Mouse (Mus musculus): ENCODE data around the gene Cd27. TPM values are rescaled to one million over a fixed set of nuclear protein-coding genes. Genes with fewer than 3 reads are reported as not detected.
"Not testable (repeated sequence)": the region's sequence is repeated elsewhere in the genome, so short reads cannot be mapped to it uniquely, and the experiment has no call there.

Cd27 gene
- polyA plus RNA-seq, 1 experiment from 2014 or later: 2.5 TPM

DNA sequence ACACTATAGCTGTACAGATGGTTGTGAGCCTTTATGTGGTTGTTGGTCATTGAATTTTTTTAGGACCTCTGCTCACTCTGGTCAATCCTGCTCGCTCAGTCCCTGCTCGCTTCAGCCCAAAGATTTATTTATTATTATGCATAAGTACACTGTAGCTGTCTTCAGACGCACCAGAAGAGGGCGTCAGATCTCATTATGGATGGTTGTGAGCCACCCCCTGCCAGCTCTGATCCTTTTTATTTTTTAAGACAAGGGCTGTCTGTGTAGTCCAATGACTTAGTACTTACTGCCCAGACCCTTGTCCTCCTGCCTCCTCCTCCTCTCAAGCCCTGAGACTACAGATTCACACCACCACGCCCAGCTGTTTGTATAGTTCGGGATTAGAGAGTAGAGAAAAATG is 29.8 kb upstream of the Cd27 start:
- H3K36me3 ChIP-seq; H3K4me1 ChIP-seq; ATAC-seq (ENCODE audit: insufficient read depth, low FRiP score, low read depth); H3K4me3 ChIP-seq (replicated peaks); H3K27ac ChIP-seq; H3K27me3 ChIP-seq (replicated peaks); H3K9me3 ChIP-seq; H3K4me2 ChIP-seq; H3K9ac ChIP-seq: not testable (repeated sequence)
- 59% methylated on average over 6 of the region's 6 CpGs for WGBS

- H3K9me3 ChIP-seq: no peaks in the 10 kb centered on the region
- H3K9ac ChIP-seq: no peak overlapping the region
- no peaks in the 10 kb centered on the region for H3K36me3 ChIP-seq
- no peak for ATAC-seq (ENCODE audit: insufficient read depth, low FRiP score, low read depth)
- no peaks in the 10 kb centered on the region for H3K4me1 ChIP-seq
- H3K4me2 ChIP-seq: no peak overlapping the region
- 71% methylated on average over 13 of the region's 13 CpGs for whole genome bisulfite sequencing
- H3K27ac ChIP-seq: no peak overlapping the region
- H3K4me3 ChIP-seq (replicated peaks): no peak overlapping the region
- no peaks in the 10 kb centered on the region for H3K27me3 ChIP-seq (replicated peaks)
Observed at GRCm38 (mm10) chr6:125266091-125266490, 29.3 kb upstream of the Cd27 start.

DNA sequence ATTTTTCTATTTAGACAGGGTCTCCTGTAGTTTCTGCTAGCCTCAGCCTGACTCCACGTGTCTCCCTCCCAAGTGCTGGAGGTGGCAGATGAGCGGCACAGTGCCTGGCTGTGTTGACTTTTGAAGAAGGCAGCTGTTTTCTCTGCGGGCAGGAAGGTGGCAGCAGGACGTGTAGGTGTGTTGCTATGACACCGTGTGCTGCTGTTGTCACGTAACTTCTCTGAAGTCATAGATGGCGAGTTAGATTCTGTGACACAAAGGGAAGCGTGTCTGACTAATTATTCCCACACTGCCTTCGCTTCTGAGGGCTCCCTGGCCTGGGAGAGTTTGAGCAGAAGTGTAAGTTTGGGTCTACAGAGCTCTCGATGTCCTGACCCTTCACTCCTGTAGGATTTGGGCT is 28.4 kb upstream of the Cd27 start:
- H3K27ac ChIP-seq: no peak overlapping the region
- H3K9me3 ChIP-seq: no peaks in the 10 kb centered on the region
- H3K27me3 ChIP-seq (replicated peaks): no peaks in the 10 kb centered on the region
- no peaks in the 10 kb centered on the region for H3K36me3 ChIP-seq
- no peaks in the 10 kb centered on the region for H3K4me1 ChIP-seq
- H3K4me3 ChIP-seq (replicated peaks): no peak overlapping the region
- no peak overlapping the region for H3K9ac ChIP-seq
- no peak for ATAC-seq (ENCODE audit: insufficient read depth, low FRiP score, low read depth)
- no peak overlapping the region for H3K4me2 ChIP-seq
- 44% methylated on average over 10 of the region's 10 CpGs for WGBS

DNA sequence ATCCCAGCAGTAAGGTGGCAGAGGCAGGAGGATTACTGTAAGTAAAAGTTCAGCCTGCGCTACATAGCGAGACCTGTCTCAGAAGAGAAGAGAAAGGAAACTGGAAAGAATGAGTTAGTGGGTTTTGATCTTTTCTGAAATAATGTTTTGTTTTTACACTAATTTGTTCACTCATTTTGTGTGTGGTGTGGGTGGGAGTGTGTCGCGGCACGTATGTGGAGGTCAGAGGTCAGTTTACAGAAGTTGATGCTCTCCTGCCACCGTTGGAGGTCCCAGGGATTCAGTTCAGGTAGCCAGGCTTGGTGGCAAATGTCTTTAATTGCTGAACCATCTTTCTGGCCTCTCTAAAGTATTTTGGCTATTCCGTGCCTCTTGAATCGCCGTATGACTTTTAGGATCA is 27.4 kb upstream of the Cd27 start:
- H3K27me3 ChIP-seq (replicated peaks): no peaks in the 10 kb centered on the region
- no peak overlapping the region for H3K9ac ChIP-seq
- H3K4me1 ChIP-seq: no peaks in the 10 kb centered on the region
- 73% methylated on average over 9 of the region's 9 CpGs for WGBS
- H3K36me3 ChIP-seq: no peaks in the 10 kb centered on the region
- H3K4me3 ChIP-seq (replicated peaks): no peak overlapping the region
- no peak overlapping the region for H3K4me2 ChIP-seq
- H3K27ac ChIP-seq: no peak overlapping the region
- no peak for ATAC-seq (ENCODE audit: insufficient read depth, low FRiP score, low read depth)
- no peaks in the 10 kb centered on the region for H3K9me3 ChIP-seq

- Histone ChIP-seq H3K36me3 (no peaks in the 10 kb centered on the region), H3K27me3 (replicated peaks) (no peaks in the 10 kb centered on the region), H3K27ac (no peak overlapping the region), H3K4me2 (no peak overlapping the region), H3K4me3 (replicated peaks) (no peak overlapping the region), H3K9ac (no peak overlapping the region), H3K4me1 (no peaks in the 10 kb centered on the region), H3K9me3 (no peaks in the 10 kb centered on the region)
- WGBS: 63% methylated on average over 10 of the region's 10 CpGs
- ATAC-seq (ENCODE audit: insufficient read depth, low FRiP score, low read depth): no peak
Observed at GRCm38 (mm10) chr6:125260006-125260555, 23.3 kb upstream of the Cd27 start.

DNA sequence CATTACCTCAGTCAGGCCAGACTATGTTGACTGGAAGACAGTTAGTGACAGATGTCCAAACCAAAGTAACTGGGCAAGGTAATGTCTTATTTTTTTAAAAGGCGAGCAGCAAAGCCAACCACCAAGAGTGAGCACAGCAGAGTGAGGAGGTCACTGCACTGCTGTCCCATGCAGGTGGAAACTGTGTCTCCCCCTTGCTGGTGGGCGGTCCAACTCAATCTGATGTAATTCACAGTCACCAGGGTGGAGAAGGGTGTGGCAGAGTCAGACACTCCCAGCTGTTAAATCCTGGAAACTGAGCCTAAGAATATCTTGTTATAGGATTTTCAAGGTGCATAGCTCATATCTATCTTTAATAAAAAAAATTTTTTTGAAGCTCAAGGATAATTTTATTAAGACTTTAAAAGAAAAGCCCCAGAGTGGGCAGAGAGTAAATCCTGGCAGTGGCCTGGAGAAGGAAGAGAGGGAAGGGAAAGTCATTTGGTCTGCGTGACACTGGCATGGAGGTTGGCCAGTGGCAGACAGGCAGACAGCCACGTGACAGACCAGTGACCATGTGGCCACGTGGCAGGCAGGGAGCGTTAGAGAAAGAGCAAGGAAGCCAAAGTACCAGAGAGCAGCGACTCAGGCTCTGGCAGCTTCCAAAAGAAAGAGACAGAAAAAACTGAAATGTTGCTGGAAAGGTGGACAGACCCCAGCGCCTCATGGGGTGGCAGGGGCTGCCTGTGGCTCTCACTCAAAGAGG is 19.6 kb upstream of the Cd27 start:
- Histone ChIP-seq H3K4me3 (replicated peaks) (no peak overlapping the region), H3K27ac (no peak overlapping the region), H3K9me3 (no peaks in the 10 kb centered on the region), H3K36me3 (no peaks in the 10 kb centered on the region), H3K4me1 (no peaks in the 10 kb centered on the region), H3K27me3 (replicated peaks) (no peaks in the 10 kb centered on the region), H3K4me2 (no peak overlapping the region), H3K9ac (no peak overlapping the region)
- ATAC-seq (ENCODE audit: insufficient read depth, low FRiP score, low read depth): no peak
- 75% methylated on average over 8 of the region's 8 CpGs for WGBS

- Histone ChIP-seq H3K9ac (no peak overlapping the region), H3K36me3 (no peaks in the 10 kb centered on the region), H3K27me3 (replicated peaks) (no peaks in the 10 kb centered on the region), H3K4me2 (no peak overlapping the region), H3K9me3 (no peaks in the 10 kb centered on the region), H3K4me1 (no peaks in the 10 kb centered on the region), H3K4me3 (replicated peaks) (no peak overlapping the region), H3K27ac (no peak overlapping the region)
- ATAC-seq (ENCODE audit: insufficient read depth, low FRiP score, low read depth): no peak
- 78% methylated on average over 7 of the region's 7 CpGs for WGBS
Observed at GRCm38 (mm10) chr6:125255516-125256044, 18.8 kb upstream of the Cd27 start.

GRCm38 (mm10) chr6:125253863-125254715 is 17.3 kb upstream of the Cd27 start:
- 73% methylated on average over 14 of the region's 14 CpGs for WGBS
- H3K36me3 ChIP-seq: no peaks in the 10 kb centered on the region
- no peak for ATAC-seq (ENCODE audit: insufficient read depth, low FRiP score, low read depth)

GRCm38 (mm10) chr6:125252711-125253110 is 15.9 kb upstream of the Cd27 start:
- Histone ChIP-seq H3K4me1 (no peaks in the 10 kb centered on the region), H3K4me3 (replicated peaks) (no peak overlapping the region), H3K27me3 (replicated peaks) (no peaks in the 10 kb centered on the region), H3K36me3 (no peaks in the 10 kb centered on the region), H3K9ac (no peak overlapping the region), H3K4me2 (no peak overlapping the region), H3K27ac (no peak overlapping the region), H3K9me3 (no peaks in the 10 kb centered on the region)
- WGBS: 82% methylated on average over 8 of the region's 8 CpGs
- no peak for ATAC-seq (ENCODE audit: insufficient read depth, low FRiP score, low read depth)

More at GRCm38 (mm10) chr6:125253863-125254715, 17.3 kb upstream of the Cd27 start:
- no peaks in the 10 kb centered on the region for H3K9me3 ChIP-seq
- no peak overlapping the region for H3K9ac ChIP-seq
- no peak overlapping the region for H3K4me2 ChIP-seq
- H3K27ac ChIP-seq: no peak overlapping the region
- no peak overlapping the region for H3K4me3 ChIP-seq (replicated peaks)
- H3K4me1 ChIP-seq: no peaks in the 10 kb centered on the region
- no peaks in the 10 kb centered on the region for H3K27me3 ChIP-seq (replicated peaks)

- no peak for ATAC-seq (ENCODE audit: insufficient read depth, low FRiP score, low read depth)
- Histone ChIP-seq H3K4me2 (no peak overlapping the region), H3K4me3 (replicated peaks) (no peak overlapping the region), H3K36me3 (no peaks in the 10 kb centered on the region), H3K4me1 (no peaks in the 10 kb centered on the region), H3K27ac (no peak overlapping the region), H3K9me3 (no peaks in the 10 kb centered on the region), H3K27me3 (replicated peaks) (no peaks in the 10 kb centered on the region), H3K9ac (no peak overlapping the region)
- WGBS: 77% methylated on average over 3 of the region's 3 CpGs
Observed at GRCm38 (mm10) chr6:125252285-125252684, 15.5 kb upstream of the Cd27 start.

GRCm38 (mm10) chr6:125244551-125244950 is 7.7 kb upstream of the Cd27 start:
- H3K4me1 ChIP-seq: no peaks in the 10 kb centered on the region
- no peak overlapping the region for H3K4me3 ChIP-seq (replicated peaks)
- no peak for ATAC-seq (ENCODE audit: insufficient read depth, low FRiP score, low read depth)
- no peak overlapping the region for H3K9ac ChIP-seq
- H3K27me3 ChIP-seq (replicated peaks): no peaks in the 10 kb centered on the region
- H3K9me3 ChIP-seq: no peaks in the 10 kb centered on the region
- H3K36me3 ChIP-seq: no peaks in the 10 kb centered on the region
- H3K4me2 ChIP-seq: no peak overlapping the region
- H3K27ac ChIP-seq: no peak overlapping the region
- 35% methylated on average over 1 of the region's 1 CpGs for WGBS

GRCm38 (mm10) chr6:125241566-125241965 is 4.8 kb upstream of the Cd27 start:
- Histone ChIP-seq H3K36me3 (no peaks in the 10 kb centered on the region), H3K4me3 (replicated peaks) (no peak overlapping the region), H3K9ac (no peak overlapping the region), H3K27ac (no peak overlapping the region), H3K4me2 (no peak overlapping the region), H3K27me3 (replicated peaks) (no peaks in the 10 kb centered on the region), H3K4me1 (no peaks in the 10 kb centered on the region), H3K9me3 (no peaks in the 10 kb centered on the region)
- no peak for ATAC-seq (ENCODE audit: insufficient read depth, low FRiP score, low read depth)
- WGBS: 72% methylated on average over 8 of the region's 8 CpGs

Data from stomach, embryonic 15.5 days (tissue).